Mouse (Mus musculus): ENCODE results near the gene Wdr82.

DNA sequence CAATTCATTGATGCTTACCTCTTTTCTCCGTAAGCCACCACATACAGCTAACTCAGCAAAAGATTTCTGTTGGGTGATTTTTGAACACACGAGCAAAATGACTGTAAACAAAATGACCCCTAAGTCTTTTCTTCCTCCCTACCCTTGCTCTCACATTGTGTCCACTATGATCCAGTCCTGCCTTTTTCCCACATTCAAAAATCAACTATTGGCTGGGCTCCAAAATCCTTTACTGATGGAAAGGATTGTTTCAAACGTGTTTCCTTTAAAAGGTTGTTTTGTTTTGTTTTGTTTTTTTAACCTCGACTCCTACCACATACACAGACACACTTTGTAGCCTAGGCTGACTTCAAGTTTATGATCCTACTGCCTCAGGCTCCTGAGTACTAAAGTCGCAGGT is 10.3 kb upstream of the Wdr82 start:
- TF ChIP-seq HCFC1 (IDR thresholded peaks at IDR 0.05; ENCODE audit: borderline replicate concordance, insufficient read depth, low read length) (no peak), MAFK (IDR thresholded peaks at IDR 0.05; ENCODE audit: insufficient read depth, low read depth, low read length) (no peak)

Measured in ES-E14 (cell line).